Mouse (Mus musculus): Measurements from ENCODE around the gene Pde6b.

The Pde6b gene

GRCm38 (mm10) chr5:108388201-108388600 is at the start of gene Pde6b:
Gene Pde6b (plus strand): TSS chr5:108388391.
- in situ Hi-C loops (cut with MboI, MseI): no loop called here

- in situ Hi-C loops (cut with MboI, MseI): no loop called here
These were observed 44.5 kb upstream of the Pde6b start for GRCm38 (mm10) chr5:108343680-108344170.

GRCm38 (mm10) chr5:108345313-108346071 is 42.7 kb upstream of the Pde6b start:
- in situ Hi-C loops (cut with MboI, MseI): no loop called here

- in situ Hi-C loops (cut with MboI, MseI): no loop called here
These were observed 40.3 kb upstream of the Pde6b start for GRCm38 (mm10) chr5:108347843-108348242.

GRCm38 (mm10) chr5:108349511-108350148 is 38.6 kb upstream of the Pde6b start:
- in situ Hi-C loops (cut with MboI, MseI): no loop called here

- in situ Hi-C loops (cut with MboI, MseI): no loop called here
These were observed 34.1 kb upstream of the Pde6b start for GRCm38 (mm10) chr5:108354056-108354455.

- in situ Hi-C loops (cut with MboI, MseI): no loop called here
These were observed 30.3 kb upstream of the Pde6b start for GRCm38 (mm10) chr5:108357862-108358261.

- in situ Hi-C loops (cut with MboI, MseI): no loop called here
These were observed 28.7 kb upstream of the Pde6b start for GRCm38 (mm10) chr5:108359491-108359890.

- in situ Hi-C loops (cut with MboI, MseI): no loop called here
These were observed 28.0 kb upstream of the Pde6b start for GRCm38 (mm10) chr5:108360211-108360610.

- in situ Hi-C loops (cut with MboI, MseI): no loop called here
These were observed 25.9 kb upstream of the Pde6b start for GRCm38 (mm10) chr5:108362330-108362729.

- in situ Hi-C loops (cut with MboI, MseI): no loop called here
These were observed 21.7 kb upstream of the Pde6b start for GRCm38 (mm10) chr5:108366328-108366983.

- in situ Hi-C loops (cut with MboI, MseI): no loop called here
These were observed 21.0 kb upstream of the Pde6b start for GRCm38 (mm10) chr5:108366984-108367841.

GRCm38 (mm10) chr5:108367871-108368332 is 20.3 kb upstream of the Pde6b start, which contains the start of gene Gm42517:
Gene Gm42517 (minus strand): TSS chr5:108367922.
- in situ Hi-C loops (cut with MboI, MseI): no loop called here

- in situ Hi-C loops (cut with MboI, MseI): no loop called here
These were observed 19.7 kb upstream of the Pde6b start for GRCm38 (mm10) chr5:108368446-108368845.

GRCm38 (mm10) chr5:108368851-108369621 is 19.2 kb upstream of the Pde6b start:
- in situ Hi-C loops (cut with MboI, MseI): no loop called here

GRCm38 (mm10) chr5:108369964-108370363 is 18.2 kb upstream of the Pde6b start:
- in situ Hi-C loops (cut with MboI, MseI): no loop called here

- in situ Hi-C loops (cut with MboI, MseI): no loop called here
These were observed 14.1 kb upstream of the Pde6b start for GRCm38 (mm10) chr5:108374079-108374478.

GRCm38 (mm10) chr5:108376059-108376458 is 12.1 kb upstream of the Pde6b start:
- in situ Hi-C loops (cut with MboI, MseI): no loop called here

- in situ Hi-C loops (cut with MboI, MseI): no loop called here
These were observed 9.8 kb upstream of the Pde6b start for GRCm38 (mm10) chr5:108378346-108378745.

GRCm38 (mm10) chr5:108385632-108386031 is 2.6 kb upstream of the Pde6b start:
- in situ Hi-C loops (cut with MboI, MseI): no loop called here

- in situ Hi-C loops (cut with MboI, MseI): no loop called here
These were observed 1.7 kb upstream of the Pde6b start for GRCm38 (mm10) chr5:108386449-108386848.
